In genomic region chr5:112655986-112656541, GRCm38 (mm10) we compare ENCODE assay signal across 9 mouse cellular contexts.
DNase-seq lines count a peak whose midpoint lies in the region; ATAC-seq and TF ChIP-seq lines count a peak whose summit lies in the region.
"Had no signal": no experiment of that assay in that cellular context is flagged by ENCODE, and none has a peak within 500 bp of the region (broad histone marks: within the 10 kb centered on the region; RNA-seq: fewer than 3 reads in every experiment).

No protein-coding gene starts in this region.

- H3K9me3 ChIP-seq in heart, embryonic 12.5 days (replicated peaks): 0 out of 2 replicates have a peak, but pooled peaks cover under 1% of the 10 kb centered on the region
- no peaks in the 10 kb centered on the region for H3K9me3 ChIP-seq in hindbrain, embryonic 11.5 days (ENCODE audit: control insufficient read depth, low read length)
- H3K9me3 ChIP-seq in midbrain, embryonic 13.5 days: no peaks in the 10 kb centered on the region
- H3K9me3 ChIP-seq: liver, embryonic 13.5 days had no signal

- no peak overlapping the region for H3K9ac ChIP-seq in heart, embryonic 12.5 days
- H3K9ac ChIP-seq in heart, adult 2 months (ENCODE audit: low read depth, low read length): no peak overlapping the region
- H3K9ac ChIP-seq in hindbrain, embryonic 11.5 days (ENCODE audit: low read depth, low read length): 0 out of 2 replicates have a peak overlapping the region, but pooled peaks have one; percentile 23
- H3K9ac ChIP-seq in midbrain, embryonic 13.5 days (replicated peaks): 0 out of 2 replicates have a peak overlapping the region, but pooled peaks have one; percentile 15
- H3K9ac ChIP-seq: liver, embryonic 13.5 days had no signal

- intact Hi-C loops in heart, adult 2 months (cut with DNase I): loop anchor here (10.0 kb wide), 1 partner anchor 191 kb away; no protein-coding TSS in a partner anchor

- H3K36me3 ChIP-seq in heart, embryonic 12.5 days: no peaks in the 10 kb centered on the region
- no peaks in the 10 kb centered on the region for H3K36me3 ChIP-seq in heart, adult 2 months (ENCODE audit: control insufficient read depth, insufficient read depth, low read length)
- H3K36me3 ChIP-seq in hindbrain, embryonic 11.5 days (ENCODE audit: control insufficient read depth, insufficient read depth, low read length): no peaks in the 10 kb centered on the region
- no peaks in the 10 kb centered on the region for H3K36me3 ChIP-seq in midbrain, embryonic 13.5 days
- H3K36me3 ChIP-seq: liver, embryonic 13.5 days had no signal

- peaks cover 95% of the 10 kb centered on the region for H3K27me3 ChIP-seq in heart, embryonic 12.5 days (replicated peaks)
- H3K27me3 ChIP-seq in heart, adult 2 months (ENCODE audit: control insufficient read depth, insufficient read depth, low read length): no peaks in the 10 kb centered on the region; the same call in 1 of the 2 replicates
- H3K27me3 ChIP-seq in hindbrain, embryonic 11.5 days (ENCODE audit: control insufficient read depth, insufficient read depth, low read length): peaks cover 2% of the 10 kb centered on the region; the same call in 1 of the 2 replicates
- H3K27me3 ChIP-seq in midbrain, embryonic 13.5 days: no peaks in the 10 kb centered on the region

- no peak for DNase-seq in heart, adult 2 months
- peak; percentile 47 for DNase-seq in embryo, embryonic 11 days
- DNase-seq in hindbrain, embryonic 11.5 days (ENCODE audit: low spot score): peak; percentile 45
- DNase-seq in lung, adult 2 months: no peak
- DNase-seq in spleen, postnatal 4 days (ENCODE audit: low spot score in 2 of 2): no peak
- DNase-seq: liver, embryonic 13.5 days had no signal

- peak overlapping the region; percentile 11 for H3K4me2 ChIP-seq in heart, embryonic 12.5 days
- H3K4me2 ChIP-seq in hindbrain, embryonic 11.5 days (replicated peaks; ENCODE audit: low read depth, low read length): peak overlapping the region; percentile 42
- peak overlapping the region; percentile 53 for H3K4me2 ChIP-seq in midbrain, embryonic 13.5 days (replicated peaks)
- H3K4me2 ChIP-seq: liver, embryonic 13.5 days had no signal

- no peak for ATAC-seq in heart, embryonic 12.5 days (ENCODE audit: insufficient number of reproducible peaks, low FRiP score)
- ATAC-seq in hindbrain, embryonic 11.5 days (ENCODE audit: low FRiP score): peak; percentile 26; the same call in 1 of the 2 replicates
- ATAC-seq in midbrain, embryonic 13.5 days: peak; percentile 58
- ATAC-seq in granulocyte monocyte progenitor cell, adult 5-6 weeks (replicated peaks; ENCODE audit: poor library complexity, severe bottlenecking): no peak

- under 1% methylated on average over 15 of the region's 15 CpGs for WGBS in heart, embryonic 12.5 days
- WGBS in heart, adult 2 months: 2% methylated on average over 15 of the region's 15 CpGs
- under 1% methylated on average over 14 of the region's 15 CpGs for WGBS in hindbrain, embryonic 11.5 days
- 1% methylated on average over 15 of the region's 15 CpGs for WGBS in midbrain, embryonic 13.5 days
- whole genome bisulfite sequencing in lung, adult 2 months: 6% methylated on average over 15 of the region's 15 CpGs

- H3K4me3 ChIP-seq in heart, embryonic 12.5 days: no peak overlapping the region
- no peak overlapping the region for H3K4me3 ChIP-seq in heart, adult 2 months
- peak overlapping the region; percentile 25 for H3K4me3 ChIP-seq in hindbrain, embryonic 11.5 days (ENCODE audit: low read depth, low read length)
- H3K4me3 ChIP-seq in midbrain, embryonic 13.5 days (replicated peaks): peak overlapping the region; percentile 14
- no peak overlapping the region for H3K4me3 ChIP-seq in lung, adult 2 months (replicated peaks; ENCODE audit: extremely low read depth, low read depth, low read length)
- H3K4me3 ChIP-seq: liver, embryonic 13.5 days had no signal

- H3K27ac ChIP-seq in heart, embryonic 12.5 days (ENCODE audit: poor library complexity, severe bottlenecking): no peak overlapping the region
- H3K27ac ChIP-seq in heart, adult 2 months: no peak overlapping the region
- H3K27ac ChIP-seq in hindbrain, embryonic 11.5 days (ENCODE audit: low read depth, low read length): no peak overlapping the region
- peak overlapping the region; percentile 58 for H3K27ac ChIP-seq in midbrain, embryonic 13.5 days
- H3K27ac ChIP-seq: liver, embryonic 13.5 days had no signal

- TF ChIP-seq POLR2A in heart, adult 2 months (IDR thresholded peaks at IDR 0.05; ENCODE audit: insufficient read depth, low read depth, low read length): no peak
- TF ChIP-seq POLR2A in lung, adult 2 months (IDR thresholded peaks at IDR 0.05; ENCODE audit: borderline replicate concordance, extremely low read depth, low read depth, low read length): no peak

- 0 out of 2 replicates have a peak, but pooled peaks cover 6% of the 10 kb centered on the region for H3K4me1 ChIP-seq in heart, embryonic 12.5 days (replicated peaks)
- H3K4me1 ChIP-seq in heart, adult 2 months (ENCODE audit: control insufficient read depth, insufficient read depth, low read length): no peaks in the 10 kb centered on the region
- peaks cover 10% of the 10 kb centered on the region for H3K4me1 ChIP-seq in hindbrain, embryonic 11.5 days (replicated peaks; ENCODE audit: control insufficient read depth, insufficient read depth, low read length)
- peaks cover 33% of the 10 kb centered on the region for H3K4me1 ChIP-seq in midbrain, embryonic 13.5 days (replicated peaks)
- no peaks in the 10 kb centered on the region for H3K4me1 ChIP-seq in lung, adult 2 months (ENCODE audit: control insufficient read depth, insufficient read depth, low read length)
- H3K4me1 ChIP-seq: liver, embryonic 13.5 days had no signal

- no peaks in the 10 kb centered on the region for H3K79me2 ChIP-seq in heart, adult 2 months (replicated peaks; ENCODE audit: control insufficient read depth, insufficient read depth, low read length)

- TF ChIP-seq EP300 in heart, adult 2 months (IDR thresholded peaks at IDR 0.05; ENCODE audit: insufficient read depth, low read depth, low read length): no peak

- no peak for TF ChIP-seq CTCF in heart, adult 2 months (IDR thresholded peaks at IDR 0.05)
- TF ChIP-seq CTCF in lung, adult 2 months (IDR thresholded peaks at IDR 0.05; ENCODE audit: insufficient read depth, low read length): no peak

Comparison
In these comparisons a context has a peak if more than half of its experiments do, and no peak if none do; other contexts are left out.
1. ATAC-seq: peak in hindbrain, embryonic 11.5 days (single experiment) and midbrain, embryonic 13.5 days (single experiment); none in heart, embryonic 12.5 days (single experiment) and granulocyte monocyte progenitor cell, adult 5-6 weeks (single experiment).
2. H3K4me3 ChIP-seq: peak in hindbrain, embryonic 11.5 days (single experiment) and midbrain, embryonic 13.5 days (single experiment); none in heart, embryonic 12.5 days (single experiment), heart, adult 2 months (single experiment) and lung, adult 2 months (single experiment).
3. H3K9ac ChIP-seq: peak in hindbrain, embryonic 11.5 days (single experiment) and midbrain, embryonic 13.5 days (single experiment); none in heart, embryonic 12.5 days (single experiment) and heart, adult 2 months (single experiment).
4. DNase-seq: peak in embryo, embryonic 11 days (single experiment) and hindbrain, embryonic 11.5 days (single experiment); none in heart, adult 2 months (0 of 2), lung, adult 2 months (single experiment) and spleen, postnatal 4 days (0 of 2).
5. Peak in every context shown above with its lines, with median percentiles within 50 percentile points of each other: H3K4me2 ChIP-seq.